Mouse (Mus musculus): ENCODE measurements at regions not wholly inside any gene's neighbourhood (a gene's known extent, or its start where the extent isn't known, plus 50 kb on each side); places are given as distances from the start of the nearest gene placed in this dataset.

DNA sequence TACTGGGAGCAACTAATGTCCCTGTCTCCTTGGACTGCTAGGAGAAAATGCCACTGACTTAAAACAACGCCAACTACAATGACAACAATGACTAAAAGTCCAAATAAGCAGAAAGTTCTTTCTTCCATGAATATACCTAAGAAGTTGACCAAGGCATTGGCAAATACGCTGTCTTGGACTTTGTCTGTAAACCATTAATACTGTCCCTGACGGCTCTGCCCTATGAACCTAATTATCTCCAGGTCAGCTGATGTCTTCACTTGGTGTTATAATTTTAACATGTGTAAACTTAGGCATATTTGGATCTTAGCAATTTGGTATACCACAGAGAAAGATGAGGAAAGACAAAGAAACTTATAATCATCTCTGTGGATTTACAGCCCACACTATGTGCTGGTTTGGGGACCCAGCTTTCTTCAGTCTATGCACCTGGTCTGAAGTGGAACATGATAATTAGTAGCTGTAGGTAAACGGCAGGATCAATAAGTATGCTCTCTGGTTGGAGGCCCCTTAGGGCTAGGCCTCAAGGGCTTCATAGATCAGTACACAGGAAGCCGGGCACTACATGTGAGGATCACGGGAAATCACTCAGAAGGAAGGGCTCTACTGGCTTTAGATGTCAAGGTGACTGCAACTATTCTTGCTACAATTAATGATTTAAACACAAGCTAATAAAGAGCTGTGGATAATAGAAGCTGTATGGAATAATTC lies 380.3 kb upstream of the Adgrl2 start:
- no peak for DNase-seq (ENCODE audit: low spot score in 2 of 2)

DNA sequence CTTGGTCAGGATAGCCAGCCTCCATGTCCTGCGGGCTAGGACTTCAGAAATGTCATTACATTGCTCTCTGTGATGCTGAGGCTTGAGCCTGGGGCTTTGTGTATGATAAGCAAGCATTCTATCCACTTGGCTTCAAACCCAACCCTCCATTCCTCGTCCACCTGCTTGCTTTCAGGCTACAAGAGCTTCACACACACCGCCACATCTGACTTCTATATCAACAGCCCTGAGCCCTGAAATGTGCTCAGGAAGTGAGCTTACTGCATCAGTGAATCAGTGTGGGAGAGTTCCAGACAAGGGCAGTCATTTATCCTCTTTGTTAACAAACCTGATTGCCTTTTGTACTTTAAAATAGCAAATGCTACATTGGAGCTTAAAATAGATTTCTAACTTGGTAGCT lies 377.5 kb upstream of the Adgrl2 start:
- DNase-seq (ENCODE audit: low spot score in 2 of 2), result no peak

- no peak for DNase-seq (ENCODE audit: low spot score in 2 of 2)
Observed at GRCm38 (mm10) chr3:149360164-149360563, 369.8 kb upstream of the Adgrl2 start.

DNA sequence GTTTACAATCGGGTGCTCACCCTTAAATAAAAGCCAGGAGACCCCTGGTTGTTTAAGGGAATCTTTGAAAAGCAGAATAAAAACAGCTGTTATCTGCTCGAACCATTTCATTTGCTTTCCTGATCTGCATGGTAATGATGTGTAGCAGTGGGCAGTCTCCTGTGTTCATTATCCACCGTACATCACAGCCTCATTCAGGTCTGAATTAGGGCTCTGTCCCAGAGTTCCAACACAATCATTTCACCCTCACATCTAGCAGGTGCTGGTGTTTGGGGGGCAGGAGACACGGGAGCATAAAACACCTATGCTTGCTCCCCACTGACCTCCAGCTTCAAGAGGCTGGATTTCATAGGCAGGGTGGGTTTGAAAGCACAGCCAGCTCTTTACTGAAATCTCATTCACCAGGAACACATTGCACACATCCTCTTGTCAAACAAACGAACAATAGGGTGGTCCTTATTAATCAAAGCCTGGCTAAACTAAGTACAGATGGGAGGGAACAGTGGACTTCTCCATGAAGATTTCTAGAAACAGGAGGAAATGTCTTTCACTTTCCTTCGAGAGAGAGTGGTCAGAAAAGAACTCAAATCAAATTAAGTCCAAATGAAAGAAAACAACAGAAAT lies 368.3 kb upstream of the Adgrl2 start:
- DNase-seq (ENCODE audit: low spot score in 2 of 2), result no peak

GRCm38 (mm10) chr3:149357903-149358569 lies 367.7 kb upstream of the Adgrl2 start:
- no peak for DNase-seq (ENCODE audit: low spot score in 2 of 2)

DNA sequence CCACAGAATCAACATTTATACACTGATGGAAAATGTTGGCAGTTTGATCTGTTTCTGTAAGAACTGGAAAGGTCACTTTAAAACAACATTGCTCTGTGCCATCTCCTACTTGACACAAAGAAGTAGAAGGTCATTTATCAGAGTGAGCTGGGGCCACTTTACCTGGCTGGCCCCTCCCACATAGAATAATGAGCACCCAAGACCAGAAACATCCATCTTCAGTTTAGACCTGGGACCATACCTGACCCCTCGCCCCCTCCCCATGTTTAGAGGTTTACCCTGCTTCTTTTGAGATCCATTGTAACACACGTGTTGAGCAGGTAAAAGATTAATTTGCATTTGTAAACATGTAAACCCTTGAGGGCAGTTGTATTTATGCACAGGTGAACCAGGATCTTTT lies 366.8 kb upstream of the Adgrl2 start:
- no peak for DNase-seq (ENCODE audit: low spot score in 2 of 2)

DNA sequence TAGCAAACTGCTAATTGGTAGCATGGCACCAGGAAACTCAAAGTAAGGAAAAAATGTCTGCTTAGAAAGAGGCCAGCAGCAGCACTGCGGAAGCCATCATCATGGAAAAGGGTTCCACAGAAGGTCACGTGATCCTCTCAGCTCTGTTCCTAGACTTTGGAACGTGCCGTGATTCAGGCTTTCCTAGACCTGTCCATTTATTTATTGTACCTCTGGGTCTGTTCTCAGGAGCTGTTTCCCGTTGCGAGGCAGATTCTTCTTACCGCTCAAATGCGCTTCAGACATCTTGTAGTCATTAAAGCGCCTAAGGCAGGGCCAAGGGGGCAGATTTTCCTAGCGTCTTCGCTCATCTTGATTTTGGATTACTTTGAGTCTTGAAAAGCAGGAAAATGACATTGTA lies 365.0 kb upstream of the Adgrl2 start:
- no peak for DNase-seq (ENCODE audit: low spot score in 2 of 2)

- no peak for DNase-seq (ENCODE audit: low spot score in 2 of 2)
Observed at GRCm38 (mm10) chr3:149353958-149354357, 363.6 kb upstream of the Adgrl2 start.

DNA sequence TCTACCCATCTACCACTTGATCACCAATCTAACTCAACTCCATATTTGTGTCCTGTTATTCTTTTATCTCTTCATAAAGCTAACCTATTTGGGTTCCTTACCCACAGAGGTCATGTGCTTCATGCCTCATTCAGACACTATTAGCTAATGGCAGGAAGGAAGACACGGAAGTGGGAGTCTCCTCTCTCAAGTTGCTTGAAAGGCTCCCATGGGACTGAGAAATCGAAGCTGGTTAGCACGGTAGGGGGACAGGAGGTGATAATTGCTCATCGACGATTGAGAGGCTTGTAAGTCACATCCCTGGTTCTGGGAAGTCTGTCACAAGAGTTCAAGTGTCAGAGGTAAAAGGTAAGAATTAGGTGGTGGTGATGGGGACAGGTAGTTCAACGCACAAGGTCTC lies 362.2 kb upstream of the Adgrl2 start:
- no peak for DNase-seq (ENCODE audit: low spot score in 2 of 2)

DNA sequence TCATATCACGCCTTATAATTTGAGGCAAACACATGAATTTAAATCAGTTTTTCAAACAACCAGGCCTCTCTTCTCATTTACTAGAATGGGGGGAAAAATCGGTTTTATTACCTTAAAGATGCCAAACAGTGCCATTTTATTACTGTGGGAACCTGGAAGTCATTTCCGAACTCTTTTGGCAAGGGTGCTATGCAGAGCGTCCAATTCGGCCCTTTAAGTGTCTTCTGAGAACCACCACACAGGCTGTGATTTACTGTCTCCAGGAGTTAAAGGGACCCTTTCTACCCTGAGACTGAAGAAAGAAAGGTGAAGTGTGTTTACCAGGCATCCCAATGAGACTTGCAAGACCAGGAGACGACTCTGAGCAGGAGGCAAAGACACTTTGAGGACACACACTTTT lies 359.4 kb upstream of the Adgrl2 start:
- DNase-seq (ENCODE audit: low spot score in 2 of 2), result no peak

- DNase-seq (ENCODE audit: low spot score in 2 of 2), result no peak
Observed at GRCm38 (mm10) chr3:149349211-149349697, 358.9 kb upstream of the Adgrl2 start.

DNA sequence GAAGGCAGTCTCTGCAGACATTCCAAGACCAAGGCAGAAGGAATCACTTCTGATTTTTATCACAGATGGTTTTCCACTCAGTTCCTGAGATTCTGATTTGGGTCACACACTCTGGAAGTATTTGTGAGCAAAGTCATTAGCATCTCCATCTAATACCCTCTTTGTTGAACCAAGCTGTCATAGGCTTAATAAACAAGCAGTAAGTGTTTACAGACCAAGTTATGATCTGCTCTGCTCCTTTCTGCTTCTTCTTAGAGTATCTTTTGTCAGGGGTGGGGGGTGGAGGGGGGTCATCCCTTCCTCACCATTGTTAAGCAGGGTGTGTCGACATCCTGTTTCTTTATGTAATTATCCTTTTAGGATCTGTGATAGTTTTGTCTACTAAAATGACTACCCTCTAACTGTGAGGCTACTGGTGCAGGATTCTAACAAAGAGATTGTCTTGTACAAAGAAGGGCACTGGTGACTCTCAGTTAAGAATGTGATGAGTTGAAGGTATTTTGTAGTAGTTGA lies 358.2 kb upstream of the Adgrl2 start:
- DNase-seq (ENCODE audit: low spot score in 2 of 2), result no peak

DNA sequence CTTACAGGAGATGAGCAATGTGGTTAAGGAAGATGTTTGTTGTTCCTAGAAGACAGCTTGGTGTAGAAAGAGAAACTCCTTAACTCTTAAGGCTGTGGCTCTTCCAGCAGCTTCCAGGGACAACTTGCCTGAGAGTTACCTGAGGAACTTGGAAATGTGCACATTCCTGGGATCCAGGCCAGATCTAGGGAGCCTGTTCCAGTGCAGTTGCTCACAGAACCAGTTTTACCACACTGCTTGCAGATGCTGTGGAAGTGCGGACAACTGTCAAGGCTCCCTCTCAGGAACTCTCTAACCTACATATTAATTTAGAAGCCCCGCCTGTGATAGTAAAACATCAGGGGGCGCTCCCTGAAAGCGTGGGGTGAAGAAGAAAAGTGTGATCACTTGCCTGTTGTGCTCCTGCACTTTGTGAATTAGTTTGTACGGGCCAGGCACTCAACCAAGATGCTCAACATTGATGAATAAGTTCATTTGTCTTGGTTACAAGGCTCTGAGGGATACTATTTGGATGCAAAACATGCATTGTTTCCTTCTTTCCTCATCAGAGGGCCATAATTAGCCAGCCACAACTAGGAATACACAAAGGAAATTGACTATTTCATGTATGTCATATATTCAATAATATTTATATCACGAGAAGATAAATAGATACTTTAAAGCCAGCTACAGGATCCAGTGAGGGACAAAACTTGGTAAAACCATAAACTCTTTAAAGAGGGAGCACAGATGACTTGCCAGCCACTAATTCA lies 357.1 kb upstream of the Adgrl2 start:
- no peak for DNase-seq (ENCODE audit: low spot score in 2 of 2)

DNA sequence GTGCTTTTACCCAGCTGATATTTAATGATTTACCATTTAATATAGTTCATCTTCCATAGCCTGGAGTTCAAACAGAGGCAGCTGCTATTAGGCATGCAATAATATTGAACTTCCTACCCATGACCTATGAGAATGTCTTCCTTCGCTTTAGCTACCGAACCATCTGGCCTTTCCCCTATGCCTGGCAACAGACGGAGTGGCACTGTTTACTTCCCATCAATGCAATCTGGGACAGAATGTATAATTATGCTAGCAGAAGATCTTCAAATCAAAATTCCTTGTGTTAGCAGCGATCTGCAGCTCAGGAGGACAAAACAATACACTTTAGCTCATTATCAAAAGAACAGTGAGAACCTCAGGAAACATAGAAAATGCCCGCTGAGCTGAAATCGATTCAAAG lies 352.2 kb upstream of the Adgrl2 start:
- DNase-seq (ENCODE audit: low spot score in 2 of 2), result peak in 1 of 2 experiments; percentile 18

- DNase-seq (ENCODE audit: low spot score in 2 of 2), result no peak
Observed at GRCm38 (mm10) chr3:149339374-149339753, 349.0 kb upstream of the Adgrl2 start.

GRCm38 (mm10) chr3:149338684-149339373 lies 348.5 kb upstream of the Adgrl2 start:
- no peak for DNase-seq (ENCODE audit: low spot score in 2 of 2)

DNA sequence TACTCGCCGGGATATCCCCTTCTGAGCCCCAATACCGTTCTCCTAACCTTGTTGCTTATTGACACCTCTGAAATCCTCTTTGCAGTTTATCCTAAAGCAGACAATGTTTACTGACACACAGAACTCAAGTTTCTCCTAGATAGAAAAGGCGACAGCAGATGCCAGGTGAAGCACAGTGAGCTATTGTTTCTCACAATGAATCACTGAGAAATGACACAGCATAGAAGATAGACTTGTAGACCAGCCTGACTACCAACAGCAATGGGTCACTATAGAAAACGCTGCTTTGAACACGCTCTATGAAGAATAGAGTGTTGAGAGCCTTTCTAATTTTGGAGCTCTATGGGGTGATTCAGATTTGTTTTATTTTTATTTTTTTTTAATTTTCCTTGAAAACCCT lies 344.9 kb upstream of the Adgrl2 start:
- DNase-seq (ENCODE audit: low spot score in 2 of 2), result no peak

DNA sequence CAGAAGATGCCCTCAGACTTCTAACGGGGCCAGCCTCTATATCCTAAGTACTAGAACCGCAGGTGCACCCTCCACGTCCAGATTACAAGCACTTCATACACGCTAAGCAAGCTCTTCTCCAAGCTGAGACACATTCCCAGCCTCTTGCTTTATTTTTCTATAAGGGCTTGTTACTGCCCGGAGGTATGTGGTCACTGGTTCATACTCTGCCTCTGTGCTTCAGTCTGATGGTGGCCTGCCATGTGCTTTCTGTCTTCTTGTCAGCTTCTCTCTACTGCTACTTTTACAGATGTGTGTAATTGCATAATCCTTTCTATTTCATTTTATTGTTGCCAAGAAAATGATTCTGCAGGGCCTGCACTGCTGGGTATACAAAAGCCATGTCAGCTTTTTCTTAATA lies 343.3 kb upstream of the Adgrl2 start:
- no peak for DNase-seq (ENCODE audit: low spot score in 2 of 2)

GRCm38 (mm10) chr3:149333131-149333530 lies 342.8 kb upstream of the Adgrl2 start:
- no peak for DNase-seq (ENCODE audit: low spot score in 2 of 2)

DNA sequence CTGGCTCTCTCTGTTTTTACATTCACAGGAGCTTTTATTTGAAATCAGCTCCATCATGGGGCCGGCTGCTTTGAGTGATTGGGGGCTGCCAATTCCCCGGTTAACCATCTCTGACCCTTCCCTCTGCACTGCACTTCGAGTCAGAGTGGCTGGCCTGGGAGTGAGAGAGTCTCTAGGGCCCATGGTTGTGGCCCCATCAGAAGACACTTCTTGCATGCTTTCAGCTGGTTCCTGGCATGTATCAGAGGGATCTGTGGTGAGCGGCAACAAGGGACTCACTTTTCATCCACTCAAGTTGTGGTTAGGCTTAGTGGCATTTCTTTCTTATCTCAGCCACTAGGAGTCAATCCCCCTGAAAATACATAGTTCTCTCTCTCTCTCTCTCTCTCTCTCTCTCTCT lies 341.8 kb upstream of the Adgrl2 start:
- DNase-seq (ENCODE audit: low spot score in 2 of 2), result no peak
